ENCODE assay signal across 7 mouse cellular contexts in genomic region chr7:116608350-116609085, GRCm38 (mm10).
DNase-seq lines count a peak whose midpoint lies in the region; ATAC-seq lines count a peak whose summit lies in the region.

No protein-coding gene starts in this region.

- H3K9me3 ChIP-seq in forebrain, embryonic 14.5 days (replicated peaks; ENCODE audit: control insufficient read depth, low read length) = no peaks in the 10 kb centered on the region
- H3K9me3 ChIP-seq in hindbrain, embryonic 13.5 days = no peaks in the 10 kb centered on the region

- no peaks in the 10 kb centered on the region for H3K27me3 ChIP-seq in forebrain, embryonic 14.5 days (replicated peaks; ENCODE audit: control insufficient read depth, insufficient read depth, low read length)
- H3K27me3 ChIP-seq in hindbrain, embryonic 13.5 days = 0 out of 2 replicates have a peak, but pooled peaks cover 3% of the 10 kb centered on the region

- no peak overlapping the region; the same call in 1 of the 2 replicates for H3K9ac ChIP-seq in forebrain, embryonic 14.5 days (ENCODE audit: low read length)
- peak overlapping the region; percentile 13; the same call in 1 of the 2 replicates for H3K9ac ChIP-seq in hindbrain, embryonic 13.5 days

- peak; percentile 84 for DNase-seq in NIH3T3 (ENCODE audit: low read depth)
- peak; percentile 51 for DNase-seq in c-Kit-positive CD71-positive TER-119-negative erythroid progenitor cells, embryonic 14.5 days (ENCODE audit: low read depth)
- peak; percentile 87 for DNase-seq in forebrain, embryonic 14.5 days (ENCODE audit: low spot score)
- peak; percentile 30 to 63 for DNase-seq in left cerebral cortex, postnatal 10 days (ENCODE audit: extremely low spot score in 1 of 2, low spot score in 2 of 2)
- DNase-seq in right cerebral cortex, postnatal 25 days = peak; percentile 16

- intact Hi-C loops in left cerebral cortex, postnatal 10 days (cut with DNase I) = loop anchor here (2.0 kb wide), 2 partner anchors 78 to 150 kb away; no protein-coding TSS in a partner anchor

- no peaks in the 10 kb centered on the region for H3K36me3 ChIP-seq in forebrain, embryonic 14.5 days (ENCODE audit: control insufficient read depth, insufficient read depth, low read length)
- H3K36me3 ChIP-seq in hindbrain, embryonic 13.5 days = no peaks in the 10 kb centered on the region

- H3K4me3 ChIP-seq in forebrain, embryonic 14.5 days (ENCODE audit: low read depth, low read length) = peak overlapping the region; percentile 14
- peak overlapping the region; percentile 24 for H3K4me3 ChIP-seq in hindbrain, embryonic 13.5 days

- peak overlapping the region; percentile 47 for H3K4me2 ChIP-seq in forebrain, embryonic 14.5 days (ENCODE audit: low read length)
- H3K4me2 ChIP-seq in hindbrain, embryonic 13.5 days = peak overlapping the region; percentile 57

- ATAC-seq in forebrain, embryonic 14.5 days = peak; percentile 80
- ATAC-seq in hindbrain, embryonic 13.5 days (ENCODE audit: low FRiP score) = peak; percentile 75
- ATAC-seq in megakaryocyte progenitor cell, adult 5-6 weeks (replicated peaks; ENCODE audit: poor library complexity) = peak; percentile 87

- peaks cover 2% of the 10 kb centered on the region; the same call in 1 of the 2 replicates for H3K4me1 ChIP-seq in forebrain, embryonic 14.5 days (ENCODE audit: control insufficient read depth, insufficient read depth, low read length)
- H3K4me1 ChIP-seq in hindbrain, embryonic 13.5 days (replicated peaks) = peaks cover 8% of the 10 kb centered on the region

- WGBS in forebrain, embryonic 14.5 days = 24% methylated on average over 15 of the region's 15 CpGs
- 26% methylated on average over 15 of the region's 15 CpGs for WGBS in hindbrain, embryonic 13.5 days

- H3K27ac ChIP-seq in forebrain, embryonic 14.5 days (ENCODE audit: low read depth, low read length) = no peak overlapping the region
- no peak overlapping the region for H3K27ac ChIP-seq in hindbrain, embryonic 13.5 days

Comparison
In these comparisons a context has a peak if more than half of its experiments do, and no peak if none do; other contexts are left out.
1. DNase-seq: peak in every context shown above with its lines; median percentile 87 in forebrain, embryonic 14.5 days; 84 in NIH3T3; 51 in c-Kit-positive CD71-positive TER-119-negative erythroid progenitor cells, embryonic 14.5 days; 46 in left cerebral cortex, postnatal 10 days; 16 in right cerebral cortex, postnatal 25 days.